Mouse (Mus musculus): ENCODE data around the gene Alx1.

- TF ChIP-seq CTCF (IDR thresholded peaks at IDR 0.05; ENCODE audit: insufficient read depth, low read depth, low read length): no peak
- TF ChIP-seq POLR2A (IDR thresholded peaks at IDR 0.05; ENCODE audit: insufficient read depth, low read depth, low read length): no peak
These were observed 784 bp downstream of the Alx1 start for GRCm38 (mm10) chr10:103029132-103029729.

Measured in olfactory bulb, adult 2 months (tissue).